Mouse (Mus musculus) lung, postnatal 0 days (tissue): ENCODE data around the gene Eci2.

Experiments
- CTCF ChIP-seq: IDR thresholded peaks from 2 replicates; pipeline ENCODE4 v1.5.1; 2016; ENCODE audit warnings: antibody characterized with exemption, mild to moderate bottlenecking
- EP300 ChIP-seq: IDR thresholded peaks from 2 replicates; pipeline ENCODE4 v1.6.1; 2016; ENCODE audit warnings: antibody characterized with exemption, mild to moderate bottlenecking, control low read depth

- TF ChIP-seq CTCF = no peak
- TF ChIP-seq EP300 = no peak
Measured at GRCm38 (mm10) chr13:34964419-34964818, 62.5 kb downstream of the Eci2 start.
